Mouse (Mus musculus) liver, embryonic 14.5 days (tissue): ENCODE data around the gene Fubp1. TPM values are rescaled to one million over a fixed set of nuclear protein-coding genes. Genes with fewer than 3 reads are reported as not detected.
A peak's percentile ranks its signal among the peaks of the same experiment; 100 is the strongest.

ENCODE experiments used
- ATAC-seq: fragments of 200-750 bp; cut with Nextera tagmentation; 2 replicates; pipeline ENCODE4 v1.8.0; 2017; ENCODE audit warnings: moderate number of reproducible peaks, mild to moderate bottlenecking, moderate library complexity; ENCODE audit not compliant: insufficient read depth
- DNase-seq, 3 experiments: peaks; one replicate each; pipeline ENCODE4 v3.0.0-alpha.2; 2012 to 2013; ENCODE audit warnings: low read depth in 3 of 3, low spot score in 3 of 3
- H3K27ac ChIP-seq: fragments of 300-500 bp; sonication (generic); 2 replicates; pipeline ENCODE4 v1.5.1; 2014; ENCODE audit warnings: moderate library complexity, mild to moderate bottlenecking, control low read depth, inconsistent platforms
- H3K27me3 ChIP-seq: fragments of 300-500 bp; sonication (generic); 2 replicates; pipeline ENCODE4 v1.6.1; 2014; ENCODE audit warnings: mild to moderate bottlenecking, low read length, moderate library complexity; ENCODE audit not compliant: control insufficient read depth, insufficient read depth
- H3K36me3 ChIP-seq: fragments of 300-500 bp; sonication (generic); replicated peaks from 2 replicates; pipeline ENCODE4 v1.6.1; 2014; ENCODE audit warnings: low read depth; ENCODE audit not compliant: control insufficient read depth, insufficient read depth
- H3K4me1 ChIP-seq, 2 experiments: fragments of 200-500 bp in 1 of 2; fragments of 300-500 bp in 1 of 2; sonication (generic) in 1 of 2; replicated peaks; 2 replicates each; pipeline ENCODE4 v1.6.1; 2012 to 2014; ENCODE audit warnings: antibody characterized with exemption in 1 of 2, inconsistent platforms in 1 of 2, low read length in 1 of 2; ENCODE audit not compliant: control insufficient read depth in 2 of 2, insufficient read depth in 2 of 2
- H3K4me2 ChIP-seq: fragments of 300-500 bp; sonication (generic); 2 replicates; pipeline ENCODE4 v1.6.1; 2014; ENCODE audit warnings: low read depth, mild to moderate bottlenecking, control low read depth, moderate library complexity
- H3K4me3 ChIP-seq, 2 experiments: fragments of 200-500 bp in 1 of 2; fragments of 300-500 bp in 1 of 2; sonication (generic) in 1 of 2; 2 replicates each; pipeline ENCODE4 v1.5.1; 2012 to 2014; ENCODE audit warnings: low read depth in 2 of 2, low read length in 2 of 2, mild to moderate bottlenecking in 2 of 2, control low read depth in 1 of 2, inconsistent platforms in 1 of 2, moderate library complexity in 1 of 2; ENCODE audit not compliant: insufficient read depth in 1 of 2
- H3K9ac ChIP-seq: fragments of 300-500 bp; sonication (generic); replicated peaks from 2 replicates; pipeline ENCODE4 v1.6.1; 2014; ENCODE audit warnings: mild to moderate bottlenecking, control low read depth, moderate library complexity
- H3K9me3 ChIP-seq: fragments of 300-500 bp; sonication (generic); 2 replicates; pipeline ENCODE4 v1.6.1; 2016; ENCODE audit warnings: low read length, mixed read lengths; ENCODE audit not compliant: control insufficient read depth
- CTCF ChIP-seq: IDR thresholded peaks from 2 replicates; pipeline ENCODE4 v1.5.1; 2016; ENCODE audit warnings: antibody characterized with exemption, low read depth, control low read depth
- EP300 ChIP-seq: IDR thresholded peaks from 2 replicates; pipeline ENCODE4 v1.6.1; 2016; ENCODE audit warnings: antibody characterized with exemption, low read depth
- WGBS: fragments of 180-500 bp; shearing (Covaris S2); extraction: QIAGEN DNeasy Blood & Tissue Kit; methylation state at CpG from one replicate; pipeline ENCODE4 v1.1.7; 2014; ENCODE audit not compliant: insufficient replicate concordance; 5-methylcytosine and 5-hydroxymethylcytosine counted together
- polyA plus RNA-seq, 2 experiments: library from polyadenylated mRNA; depleted of rRNA in 1 of 2; stranded (reverse) in 1 of 2; unstranded in 1 of 2; fragments of >200 nt; fragmentation: Nextera tagmentation in 1 of 2; extraction: Ambion mirVana in 1 of 2; gene quantifications; 2 replicates each; pipeline versions ENCODE4 v1.2.1 to v1.2.3; 2012 to 2014

Gene Fubp1
- polyA plus RNA-seq (2012; rRNA removed) (47.3 and 50.8 TPM in 2 replicates), polyA plus RNA-seq (2014; fragmentation: Nextera tagmentation; extraction: Ambion mirVana) (64.6 and 65.3 TPM in 2 replicates)

DNA sequence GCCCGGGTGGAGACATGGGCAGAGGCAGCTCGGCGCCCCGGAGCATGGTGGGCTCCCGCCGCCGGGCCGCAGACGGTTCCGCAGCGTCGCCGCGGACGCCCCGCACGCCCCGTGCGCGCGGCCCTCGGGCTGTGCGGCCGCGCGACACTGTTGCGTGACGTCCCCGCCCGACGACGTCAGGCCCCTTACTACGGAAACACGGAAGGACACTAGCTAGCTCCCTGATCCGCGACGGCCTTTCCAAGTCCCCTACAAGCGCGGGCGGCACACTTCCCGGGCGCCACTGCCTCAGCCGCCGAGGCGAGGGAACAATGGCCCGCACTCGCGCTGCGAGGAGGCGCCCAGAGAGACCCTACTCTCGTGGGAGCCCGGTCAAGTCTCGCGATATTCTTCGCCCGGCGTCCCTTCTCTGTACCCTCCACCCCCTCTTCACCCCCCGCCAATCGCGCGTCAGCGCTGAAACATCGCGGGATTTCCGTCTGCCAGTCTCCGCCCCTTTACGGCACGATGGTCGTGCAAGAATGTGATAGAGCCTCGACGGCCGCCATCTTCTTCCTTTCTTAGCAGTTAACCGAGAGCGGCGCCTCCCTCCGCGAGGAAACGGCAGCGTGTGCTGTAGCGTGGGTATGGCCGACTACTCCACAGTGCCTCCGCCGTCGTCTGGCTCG lies at the start of gene Fubp1, which contains the start of gene Dnajb4:
Gene Fubp1 (plus strand): TSS at position 456 of the 668 bp plus-strand sequence.
Gene Dnajb4 (minus strand): TSS at position 336 of the 668 bp plus-strand sequence.
- no peak; the same call in 1 of the 2 replicates for TF ChIP-seq CTCF
- TF ChIP-seq EP300: peak; percentile 94
- Histone ChIP-seq H3K4me2 (peak within 1 kb of the TSS; percentile 92), H3K9ac (peak within 1 kb of the TSS; percentile 90), H3K9me3 (no peaks in the 10 kb centered on the region), H3K27me3 (no peaks in the 10 kb centered on the region), H3K4me3 (peak within 1 kb of the TSS; percentile 84 to 97), H3K27ac (peak within 1 kb of the TSS; percentile 92), H3K36me3 (peaks cover 6% of the 10 kb centered on the region), H3K4me1 (peaks cover 17 to 20% of the 10 kb centered on the region in 2 experiments)
- DNase-seq (peak; percentile 98 to 99 (median 98)), ATAC-seq (peak; percentile 94)
- under 1% methylated on average over 81 of the region's 85 CpGs for WGBS

GRCm38 (mm10) chr3:152160607-152161006 lies 49.6 kb upstream of the Fubp1 start:
- Histone ChIP-seq H3K9me3 (no peaks in the 10 kb centered on the region), H3K4me1 (peaks cover 8 to 19% of the 10 kb centered on the region in 2 experiments), H3K9ac (no peak overlapping the region), H3K27me3 (peaks cover 15% of the 10 kb centered on the region), H3K27ac (no peak overlapping the region), H3K36me3 (no peaks in the 10 kb centered on the region), H3K4me2 (no peak overlapping the region), H3K4me3 (no peak overlapping the region)
- ATAC-seq: peak; percentile 36; the same call in 1 of the 2 replicates
- no peak for TF ChIP-seq EP300
- DNase-seq: no peak
- WGBS: 32% methylated on average over 4 of the region's 4 CpGs

DNA sequence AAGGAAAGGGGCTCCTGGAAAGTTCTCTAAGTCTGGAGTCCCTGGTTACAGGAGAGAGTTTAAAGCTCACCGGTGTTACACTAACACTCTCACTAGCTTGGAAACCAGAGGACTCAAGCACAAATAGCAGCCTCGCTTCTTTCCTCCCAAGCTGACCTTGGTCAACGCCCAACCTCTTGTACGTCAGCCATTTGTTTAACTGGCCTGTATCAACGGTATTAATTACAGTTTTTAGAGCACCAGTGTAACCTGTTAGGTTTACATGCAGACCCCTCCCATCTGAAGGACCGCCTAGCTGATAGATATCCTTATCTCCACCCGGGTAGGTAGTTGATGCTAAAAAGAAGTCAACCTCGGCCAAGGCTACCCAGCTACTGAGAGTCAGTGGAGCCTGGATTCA lies 46.9 kb upstream of the Fubp1 start:
- 65% methylated on average over 8 of the region's 8 CpGs for WGBS
- no peaks in the 10 kb centered on the region for H3K36me3 ChIP-seq
- H3K4me3 ChIP-seq: no peak overlapping the region
- TF ChIP-seq CTCF: no peak
- H3K27me3 ChIP-seq: peaks cover 40% of the 10 kb centered on the region
- no peak overlapping the region for H3K27ac ChIP-seq
- peaks cover 8 to 21% of the 10 kb centered on the region in 2 experiments for H3K4me1 ChIP-seq
- no peaks in the 10 kb centered on the region for H3K9me3 ChIP-seq
- DNase-seq (no peak), ATAC-seq (no peak)
- H3K4me2 ChIP-seq: no peak overlapping the region
- H3K9ac ChIP-seq: no peak overlapping the region

DNA sequence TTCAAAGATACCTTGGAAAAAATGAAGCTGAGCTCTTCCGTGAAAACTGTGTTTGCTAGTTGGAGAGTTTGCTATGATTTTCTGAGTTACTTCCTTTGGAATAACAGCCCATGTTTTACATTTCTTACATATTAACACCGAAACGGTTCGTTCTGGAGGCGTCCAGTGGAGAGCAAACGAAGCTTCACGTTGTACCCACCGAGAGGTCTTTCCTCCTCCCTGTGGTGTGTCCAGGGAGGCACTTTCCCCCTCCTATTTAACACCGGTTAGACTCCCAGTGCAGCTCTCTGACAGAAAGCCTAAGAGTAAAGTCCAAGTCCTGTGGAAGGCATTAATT lies 45.2 kb upstream of the Fubp1 start:
- Histone ChIP-seq H3K9ac (no peak overlapping the region), H3K9me3 (no peaks in the 10 kb centered on the region), H3K4me2 (peak overlapping the region; percentile 43), H3K4me3 (peak overlapping the region; percentile 46 to 49), H3K36me3 (no peaks in the 10 kb centered on the region), H3K4me1 (peaks cover 8 to 16% of the 10 kb centered on the region in 2 experiments), H3K27ac (no peak overlapping the region), H3K27me3 (peaks cover 40% of the 10 kb centered on the region)
- ATAC-seq: no peak
- WGBS: 25% methylated on average over 9 of the region's 9 CpGs
- DNase-seq: no peak
- no peak for TF ChIP-seq CTCF
- TF ChIP-seq EP300: no peak

DNA sequence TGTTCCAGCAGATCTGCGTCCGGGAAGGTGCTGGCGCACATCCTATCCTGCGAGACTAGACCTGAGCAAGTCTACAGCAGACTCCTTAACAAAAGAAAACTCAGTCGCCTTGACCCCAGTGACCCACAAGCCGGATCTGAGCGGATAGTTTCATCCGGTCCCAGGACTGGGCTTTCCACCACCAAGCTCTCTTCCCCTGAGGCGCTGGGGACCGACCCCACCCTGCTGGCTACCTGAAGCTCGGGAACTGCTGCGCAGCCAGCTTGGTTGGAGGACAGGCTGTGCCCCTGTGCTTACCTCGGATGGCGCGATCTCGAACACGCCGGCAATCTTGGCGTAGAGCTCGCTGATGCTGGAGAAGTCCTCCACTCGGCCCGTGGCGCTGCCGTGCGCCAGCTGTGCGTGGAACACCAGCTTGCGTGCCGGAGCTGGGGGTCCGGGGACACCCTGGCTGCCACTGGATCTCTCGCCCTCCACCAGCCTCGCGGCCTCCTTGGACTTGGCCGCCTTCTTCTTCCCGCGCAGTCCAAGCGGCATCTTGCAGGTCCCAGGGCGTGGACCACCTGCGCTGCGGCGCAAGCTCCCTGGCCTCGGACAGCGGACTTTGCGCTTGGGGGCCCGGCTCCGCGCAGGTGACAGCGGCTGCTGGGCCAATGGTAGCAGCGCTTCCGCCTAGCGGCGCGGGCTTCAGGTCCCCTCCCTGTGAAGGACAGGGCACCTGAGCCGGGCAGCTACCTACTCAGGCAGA lies 44.7 kb upstream of the Fubp1 start:
- 2% methylated on average over 53 of the region's 53 CpGs for WGBS
- 0 out of 2 replicates have a peak, but pooled peaks have one; percentile 9 for TF ChIP-seq CTCF
- no peak for TF ChIP-seq EP300

More for the DNA sequence above, 44.7 kb upstream of the Fubp1 start:
- H3K4me2 ChIP-seq: peak overlapping the region; percentile 43
- ATAC-seq: peak; percentile 54
- no peak overlapping the region for H3K27ac ChIP-seq
- H3K36me3 ChIP-seq: no peaks in the 10 kb centered on the region
- H3K9me3 ChIP-seq: no peaks in the 10 kb centered on the region
- H3K4me3 ChIP-seq: peak overlapping the region; percentile 46 to 49
- H3K27me3 ChIP-seq: peaks cover 40% of the 10 kb centered on the region
- DNase-seq: no peak
- H3K4me1 ChIP-seq: peaks cover 8 to 15% of the 10 kb centered on the region in 2 experiments
- H3K9ac ChIP-seq: no peak overlapping the region
